Mouse (Mus musculus) splenic B cell, adult 2 months (primary cell): Measurements from ENCODE around the gene Cdc42se2.

Experiments
- DNase-seq: peaks from one replicate; pipeline ENCODE4 v3.0.0-alpha.2; 2011; ENCODE audit warnings: low read depth, low spot score
- H3K27me3 ChIP-seq: 2 replicates; pipeline ENCODE4 v1.6.1; 2012; ENCODE audit warnings: mild to moderate bottlenecking, low read length, moderate library complexity, mixed read lengths; ENCODE audit not compliant: control insufficient read depth, poor library complexity, insufficient read depth, severe bottlenecking
- H3K36me3 ChIP-seq: 2 replicates; pipeline ENCODE4 v1.6.1; 2012; ENCODE audit warnings: mild to moderate bottlenecking, low read length, moderate library complexity, mixed read lengths; ENCODE audit not compliant: control insufficient read depth, poor library complexity, insufficient read depth, severe bottlenecking

The Cdc42se2 gene

GRCm38 (mm10) chr11:54807669-54808068 is 20.2 kb upstream of the Cdc42se2 start:
- peak; percentile 91 for DNase-seq
- no peaks in the 10 kb centered on the region for H3K36me3 ChIP-seq
- no peaks in the 10 kb centered on the region for H3K27me3 ChIP-seq

GRCm38 (mm10) chr11:54806891-54807290 is 19.4 kb upstream of the Cdc42se2 start:
- no peaks in the 10 kb centered on the region for H3K36me3 ChIP-seq
- no peaks in the 10 kb centered on the region for H3K27me3 ChIP-seq
- no peak for DNase-seq

- Histone ChIP-seq H3K36me3 (no peaks in the 10 kb centered on the region), H3K27me3 (no peaks in the 10 kb centered on the region)
- DNase-seq, result no peak
Observed at GRCm38 (mm10) chr11:54805196-54805595, 17.7 kb upstream of the Cdc42se2 start.

- no peak for DNase-seq
- Histone ChIP-seq H3K27me3 (no peaks in the 10 kb centered on the region), H3K36me3 (no peaks in the 10 kb centered on the region)
Observed at GRCm38 (mm10) chr11:54802621-54803020, 15.1 kb upstream of the Cdc42se2 start.

DNA sequence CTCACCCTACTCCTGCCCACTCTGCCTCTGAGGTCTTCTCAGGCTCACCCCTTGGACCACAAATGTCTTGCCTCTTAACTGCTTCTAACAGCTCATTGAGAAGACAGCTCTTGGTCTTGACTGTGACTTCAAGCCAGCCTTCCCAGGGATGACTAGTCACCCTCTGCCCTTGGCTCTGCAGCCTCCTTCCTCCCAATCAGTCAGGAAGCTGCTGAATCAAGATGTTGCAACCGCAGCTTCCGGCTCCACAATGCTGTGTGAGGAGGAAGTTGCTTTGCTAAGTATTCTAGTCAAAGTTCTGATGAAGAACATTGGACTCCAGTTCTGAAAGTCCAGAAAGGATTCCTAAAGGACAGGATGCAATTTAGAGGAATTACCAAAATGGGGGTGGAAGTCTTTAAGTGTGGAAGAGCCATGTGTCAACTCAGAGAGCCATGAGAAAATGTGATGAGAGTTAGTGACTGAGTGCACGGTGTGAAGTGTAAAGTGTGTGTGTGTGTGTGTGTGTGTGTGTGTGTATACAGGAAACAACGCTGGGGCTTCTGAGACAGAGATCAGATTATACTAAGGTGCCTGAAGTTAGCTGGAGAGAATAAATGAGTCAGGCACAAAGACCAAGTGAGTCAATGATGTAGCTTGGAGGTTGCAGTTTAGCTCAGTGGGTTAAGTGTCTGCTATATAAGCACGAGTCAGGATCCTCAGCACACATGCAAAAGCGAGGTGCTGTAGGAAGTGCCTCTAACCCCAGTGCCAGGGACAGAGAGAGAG is 14.5 kb upstream of the Cdc42se2 start:
- H3K27me3 ChIP-seq, result no peaks in the 10 kb centered on the region
- peak; percentile 77 for DNase-seq
- H3K36me3 ChIP-seq, result no peaks in the 10 kb centered on the region

DNA sequence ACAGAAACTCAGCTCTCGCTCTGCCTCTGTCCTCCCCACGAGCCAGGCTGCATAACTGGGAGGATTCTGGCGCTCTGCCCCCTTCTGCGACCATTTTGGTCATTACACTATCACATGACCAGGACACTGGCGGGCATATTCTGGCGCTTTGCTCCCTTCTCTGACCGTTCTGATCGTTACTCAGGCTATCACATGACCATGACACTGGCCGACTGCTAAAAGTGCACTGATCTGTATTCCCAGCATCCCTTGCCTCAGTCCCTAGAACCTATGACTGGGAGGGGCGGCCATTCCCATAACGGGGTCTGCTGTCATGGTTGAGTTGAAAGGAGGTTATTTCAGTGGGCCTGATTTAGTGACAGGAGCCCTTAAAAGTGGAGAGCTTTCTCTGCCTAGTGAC is 9.1 kb upstream of the Cdc42se2 start:
- no peaks in the 10 kb centered on the region for H3K27me3 ChIP-seq
- no peak for DNase-seq
- no peaks in the 10 kb centered on the region for H3K36me3 ChIP-seq

- Histone ChIP-seq H3K36me3 (no peaks in the 10 kb centered on the region), H3K27me3 (no peaks in the 10 kb centered on the region)
- DNase-seq, result no peak
Observed at GRCm38 (mm10) chr11:54794678-54795077, 7.2 kb upstream of the Cdc42se2 start.

- Histone ChIP-seq H3K27me3 (no peaks in the 10 kb centered on the region), H3K36me3 (no peaks in the 10 kb centered on the region)
- no peak for DNase-seq
Observed at GRCm38 (mm10) chr11:54793173-54793572, 5.7 kb upstream of the Cdc42se2 start.

DNA sequence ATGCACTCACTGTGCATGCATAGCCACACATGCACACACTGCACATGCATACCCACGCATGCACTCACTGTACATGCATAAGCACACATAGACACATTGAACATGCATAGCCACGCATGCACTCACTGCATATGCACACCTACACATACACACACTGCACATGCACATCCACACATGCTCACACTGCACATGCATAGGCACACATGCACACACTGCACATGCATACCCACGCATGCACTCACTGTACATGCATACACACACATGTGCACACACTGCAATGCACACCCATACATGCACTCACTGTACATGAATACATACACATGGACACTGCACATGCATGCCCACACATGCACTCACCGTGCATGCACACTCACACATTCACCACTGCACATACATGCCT is 4.0 kb upstream of the Cdc42se2 start:
- H3K27me3 ChIP-seq, result no peaks in the 10 kb centered on the region
- no peaks in the 10 kb centered on the region for H3K36me3 ChIP-seq
- DNase-seq, result no peak

- peak; percentile 58 for DNase-seq
- Histone ChIP-seq H3K27me3 (no peaks in the 10 kb centered on the region), H3K36me3 (no peaks in the 10 kb centered on the region)
Observed at GRCm38 (mm10) chr11:54786858-54787487, 502 bp downstream of the Cdc42se2 start.

DNA sequence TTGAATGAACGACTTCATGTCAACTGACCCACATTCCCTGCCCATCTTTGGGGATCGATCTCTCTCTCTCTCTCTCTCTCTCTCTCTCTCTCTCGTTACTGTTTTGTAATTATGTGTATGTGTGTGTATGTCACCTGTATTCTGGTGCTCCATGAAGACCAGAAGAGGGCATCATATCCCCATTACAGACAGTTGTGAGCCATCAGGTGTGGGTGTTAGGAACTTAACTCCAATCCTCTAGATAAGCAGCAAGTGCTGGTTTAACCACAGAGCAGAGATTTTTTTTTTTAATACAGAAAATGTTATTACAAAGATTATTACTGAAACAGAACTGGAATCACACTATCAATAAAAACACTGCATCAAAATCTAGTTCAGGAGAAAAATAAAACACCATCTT is 1.9 kb downstream of the Cdc42se2 start:
- Histone ChIP-seq H3K36me3 (no peaks in the 10 kb centered on the region), H3K27me3 (no peaks in the 10 kb centered on the region)
- DNase-seq, result peak; percentile 37

GRCm38 (mm10) chr11:54784436-54784835 is 3.0 kb downstream of the Cdc42se2 start:
- Histone ChIP-seq H3K27me3 (no peaks in the 10 kb centered on the region), H3K36me3 (no peaks in the 10 kb centered on the region)
- DNase-seq, result no peak

DNA sequence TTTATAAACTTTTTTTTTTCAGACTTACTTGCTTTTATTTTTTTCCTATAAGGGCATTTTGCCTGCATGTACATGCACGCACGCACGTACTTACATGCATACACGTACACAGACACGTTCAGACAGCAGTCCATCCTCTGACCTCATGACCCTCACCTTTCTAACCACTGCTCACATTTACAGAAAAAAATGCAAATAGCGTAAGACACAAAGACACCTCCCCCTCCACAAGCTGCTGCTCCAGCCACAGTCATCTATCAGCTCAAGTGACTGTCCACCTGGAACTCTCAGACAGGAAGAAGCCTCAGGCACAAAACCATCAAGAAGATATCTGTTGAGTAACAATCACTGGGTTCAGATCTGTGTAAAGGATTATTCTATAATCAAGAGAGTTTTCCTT is 5.2 kb downstream of the Cdc42se2 start:
- peak; percentile 38 for DNase-seq
- H3K36me3 ChIP-seq, result no peaks in the 10 kb centered on the region
- H3K27me3 ChIP-seq, result no peaks in the 10 kb centered on the region

- Histone ChIP-seq H3K27me3 (no peaks in the 10 kb centered on the region), H3K36me3 (no peaks in the 10 kb centered on the region)
- DNase-seq, result no peak
Observed at GRCm38 (mm10) chr11:54779946-54780345, 7.5 kb downstream of the Cdc42se2 start.

GRCm38 (mm10) chr11:54778131-54778844 is 9.2 kb downstream of the Cdc42se2 start:
- peak; percentile 56 for DNase-seq
- Histone ChIP-seq H3K36me3 (no peaks in the 10 kb centered on the region), H3K27me3 (no peaks in the 10 kb centered on the region)
